Mouse (Mus musculus) heart, postnatal 25 days (tissue): Measurements from ENCODE around the gene Mcoln3. TPM values are rescaled to one million over a fixed set of nuclear protein-coding genes. Genes with fewer than 3 reads are reported as not detected.

ENCODE experiments used
- DNase-seq: peaks from one replicate; pipeline ENCODE4 v3.0.0; 2022; ENCODE audit warnings: low spot score
- intact Hi-C: fragments of 180-260 bp; cut with DNase I; formaldehyde crosslinking; loops from one replicate; pipeline ENCODE4 v1.15.1; 2025
- total RNA-seq, 2 experiments: library from RNA; stranded (reverse); gene quantifications; 2 replicates each; pipeline ENCODE4 v1.2.3; 2021

Gene Mcoln3
- total RNA-seq, 2 experiments from 2014 or later, result not detected

- intact Hi-C loops, result no loop called here
- DNase-seq, result no peak
Measured at GRCm38 (mm10) chr3:146123464-146123825, 6.2 kb downstream of the Mcoln3 start.

GRCm38 (mm10) chr3:146127205-146127604, 10.0 kb downstream of the Mcoln3 start:
- intact Hi-C loops, result no loop called here
- no peak for DNase-seq

GRCm38 (mm10) chr3:146134834-146135233, 17.6 kb downstream of the Mcoln3 start:
- DNase-seq, result no peak
- intact Hi-C loops, result no loop called here

GRCm38 (mm10) chr3:146135417-146135816, 18.2 kb downstream of the Mcoln3 start:
- intact Hi-C loops, result no loop called here
- DNase-seq, result no peak

- DNase-seq, result no peak
- intact Hi-C loops, result no loop called here
Measured at GRCm38 (mm10) chr3:146136422-146136821, 19.2 kb downstream of the Mcoln3 start.

GRCm38 (mm10) chr3:146140276-146140675, 23.0 kb downstream of the Mcoln3 start:
- intact Hi-C loops, result no loop called here
- DNase-seq, result no peak

- no peak for DNase-seq
- intact Hi-C loops, result no loop called here
Measured at GRCm38 (mm10) chr3:146142523-146142922, 25.3 kb downstream of the Mcoln3 start.

GRCm38 (mm10) chr3:146145501-146145900, 28.3 kb downstream of the Mcoln3 start:
- intact Hi-C loops, result no loop called here
- DNase-seq, result no peak

- no peak for DNase-seq
- intact Hi-C loops, result no loop called here
Measured at GRCm38 (mm10) chr3:146146131-146146530, 28.9 kb downstream of the Mcoln3 start.

- DNase-seq, result no peak
- intact Hi-C loops, result no loop called here
Measured at GRCm38 (mm10) chr3:146149156-146150057, 32.2 kb downstream of the Mcoln3 start, which contains the start of gene Mcoln2. Gene Mcoln2 (plus strand): TSS chr3:146149833.

GRCm38 (mm10) chr3:146150058-146150400, 32.8 kb downstream of the Mcoln3 start:
- peak; percentile 16 for DNase-seq
- intact Hi-C loops, result no loop called here

- intact Hi-C loops, result no loop called here
- no peak for DNase-seq
Measured at GRCm38 (mm10) chr3:146150560-146150959, 33.3 kb downstream of the Mcoln3 start.

- intact Hi-C loops, result no loop called here
- DNase-seq, result no peak
Measured at GRCm38 (mm10) chr3:146151328-146151727, 34.1 kb downstream of the Mcoln3 start.

GRCm38 (mm10) chr3:146151755-146152154, 34.5 kb downstream of the Mcoln3 start:
- intact Hi-C loops, result no loop called here
- no peak for DNase-seq

GRCm38 (mm10) chr3:146152348-146152747, 35.1 kb downstream of the Mcoln3 start:
- DNase-seq, result no peak
- intact Hi-C loops, result no loop called here

- intact Hi-C loops, result no loop called here
- no peak for DNase-seq
Measured at GRCm38 (mm10) chr3:146152913-146153312, 35.7 kb downstream of the Mcoln3 start.

GRCm38 (mm10) chr3:146153862-146154611, 36.8 kb downstream of the Mcoln3 start:
- no peak for DNase-seq
- intact Hi-C loops, result no loop called here

- no peak for DNase-seq
- intact Hi-C loops, result no loop called here
Measured at GRCm38 (mm10) chr3:146155628-146156576, 38.7 kb downstream of the Mcoln3 start.

GRCm38 (mm10) chr3:146156811-146157210, 39.6 kb downstream of the Mcoln3 start:
- no peak for DNase-seq
- intact Hi-C loops, result no loop called here

GRCm38 (mm10) chr3:146158039-146158438, 40.8 kb downstream of the Mcoln3 start:
- intact Hi-C loops, result no loop called here
- DNase-seq, result no peak
